Mouse (Mus musculus): ENCODE measurements around the gene Arid3b.

Gene Arid3b

DNA sequence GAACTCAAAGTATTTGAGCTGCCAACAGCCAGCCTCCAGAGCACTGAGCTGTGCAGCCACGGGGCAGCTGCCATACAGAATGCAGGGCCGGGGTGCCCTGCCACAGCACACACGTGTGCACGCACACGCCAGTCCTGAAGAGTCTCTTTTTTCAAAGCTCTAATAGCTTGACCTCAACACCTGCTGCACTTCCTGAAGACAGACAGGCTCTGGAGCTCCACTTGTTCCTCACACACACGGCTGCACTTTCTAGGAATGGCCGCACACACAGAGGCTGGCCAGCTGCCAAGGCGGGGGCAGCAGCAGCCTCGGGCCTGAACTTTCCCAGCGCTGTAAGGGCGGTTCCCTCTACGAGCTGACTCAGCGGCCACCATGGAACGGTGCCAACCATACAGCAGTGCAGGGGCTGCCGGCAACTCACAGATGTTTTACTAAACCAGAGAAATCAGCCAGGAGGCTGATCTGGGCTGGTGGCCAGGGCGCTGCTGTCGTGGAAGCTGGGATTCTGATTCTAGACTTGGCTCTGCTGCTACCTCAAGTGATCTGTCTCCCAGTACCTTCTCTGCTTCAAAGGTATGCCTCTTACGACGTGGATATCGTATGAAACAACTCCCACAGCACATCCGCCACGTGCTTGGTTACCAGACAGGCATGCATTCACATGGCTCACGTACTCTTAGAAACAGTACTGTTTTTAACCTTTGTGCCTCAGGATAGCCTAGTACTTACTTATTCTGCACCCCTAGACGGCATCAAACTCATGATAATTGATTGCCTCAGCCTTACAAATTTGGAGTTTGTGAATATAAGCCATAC, 5.1 kb downstream of the Arid3b start:
- in situ Hi-C loops (cut with MboI; ENCODE audit: low sequenced_read_pairs) = no loop called here

GRCm38 (mm10) chr9:57829812-57830557, 6.6 kb downstream of the Arid3b start:
- in situ Hi-C loops (cut with MboI; ENCODE audit: low sequenced_read_pairs) = no loop called here

DNA sequence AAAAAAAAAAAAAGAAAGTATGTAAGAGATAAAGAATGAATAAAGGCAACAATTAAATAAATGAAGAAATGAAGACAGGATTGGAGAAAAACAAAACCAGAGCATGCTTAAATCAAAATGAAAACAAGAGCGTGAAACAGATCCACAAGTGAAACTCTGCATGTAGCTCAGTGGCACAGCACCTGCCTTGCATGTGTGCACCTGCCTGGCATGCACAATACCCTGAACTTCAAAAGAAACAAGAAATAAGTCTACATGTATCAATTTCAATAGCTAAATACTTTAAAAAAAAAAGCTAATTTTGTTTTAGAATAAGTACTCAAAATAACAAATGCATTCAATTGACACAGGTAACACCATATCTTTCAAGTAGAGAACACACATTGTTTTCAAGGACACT, 13.2 kb downstream of the Arid3b start:
- in situ Hi-C loops (cut with MboI; ENCODE audit: low sequenced_read_pairs) = no loop called here

DNA sequence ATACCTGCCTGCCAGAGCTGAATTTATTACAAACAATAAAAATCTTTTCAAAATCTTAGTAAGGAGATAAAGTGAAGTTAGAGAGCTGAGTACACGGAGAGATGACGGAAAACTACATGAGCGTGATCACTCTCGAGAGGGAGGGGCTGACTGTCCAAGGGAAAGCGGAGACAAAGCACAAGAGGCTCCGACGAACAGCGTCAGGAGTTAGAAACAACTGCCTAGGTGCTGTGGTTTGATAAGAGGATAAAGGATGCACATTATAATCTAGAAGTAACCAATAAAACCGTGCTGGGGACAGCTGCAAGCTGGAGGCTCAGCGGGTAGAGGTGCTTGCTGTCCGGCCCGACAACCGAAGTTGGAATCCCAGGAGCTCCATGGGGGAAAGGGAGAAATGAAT, 13.8 kb downstream of the Arid3b start:
- in situ Hi-C loops (cut with MboI; ENCODE audit: low sequenced_read_pairs) = no loop called here

GRCm38 (mm10) chr9:57820186-57821080, 16.2 kb downstream of the Arid3b start:
- in situ Hi-C loops (cut with MboI; ENCODE audit: low sequenced_read_pairs) = no loop called here

DNA sequence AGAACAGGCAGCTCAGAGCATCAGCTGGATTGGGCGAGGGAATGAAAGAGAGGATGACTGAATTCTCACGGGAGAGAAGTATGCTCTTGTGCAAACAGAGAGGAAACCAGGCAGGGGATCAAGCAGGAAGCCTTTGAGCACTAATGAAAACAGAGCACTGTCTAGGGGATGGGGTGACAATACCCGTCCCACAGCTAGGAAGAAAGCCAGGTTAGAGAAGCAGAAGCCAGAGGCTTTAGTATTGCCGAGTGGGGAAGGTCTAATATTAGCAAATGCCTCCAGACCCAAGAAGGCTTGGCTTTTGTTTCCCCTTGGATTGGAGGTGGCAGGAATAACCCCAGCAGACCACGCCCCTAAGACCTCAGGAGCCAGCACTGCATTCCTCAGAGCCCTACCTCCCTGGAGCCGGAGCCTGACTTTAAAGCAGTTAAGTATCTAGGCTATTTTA, 19.3 kb downstream of the Arid3b start:
- in situ Hi-C loops (cut with MboI; ENCODE audit: low sequenced_read_pairs) = no loop called here

DNA sequence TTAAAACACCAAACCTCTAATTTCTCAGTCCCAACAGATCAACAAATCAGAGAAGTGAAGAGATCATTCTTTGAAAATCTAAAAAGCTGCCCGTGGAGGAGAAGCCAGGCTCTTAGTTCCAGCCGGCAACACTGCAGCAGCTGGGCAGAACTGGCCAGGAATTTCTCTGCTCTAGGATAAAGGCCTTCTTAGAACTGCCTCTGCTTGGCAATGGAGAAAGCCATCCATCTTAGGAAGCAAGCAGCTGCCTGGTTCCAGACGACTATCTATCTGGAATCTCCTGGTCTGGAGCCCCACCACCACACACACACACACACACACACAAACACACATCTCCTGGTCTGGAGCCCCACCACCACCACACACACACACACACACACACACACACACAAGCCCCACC, 21.7 kb downstream of the Arid3b start:
- in situ Hi-C loops (cut with MboI; ENCODE audit: low sequenced_read_pairs) = no loop called here

GRCm38 (mm10) chr9:57814014-57814413, 22.6 kb downstream of the Arid3b start:
- in situ Hi-C loops (cut with MboI; ENCODE audit: low sequenced_read_pairs) = no loop called here

GRCm38 (mm10) chr9:57811793-57812733, 24.5 kb downstream of the Arid3b start:
- in situ Hi-C loops (cut with MboI; ENCODE audit: low sequenced_read_pairs) = no loop called here

DNA sequence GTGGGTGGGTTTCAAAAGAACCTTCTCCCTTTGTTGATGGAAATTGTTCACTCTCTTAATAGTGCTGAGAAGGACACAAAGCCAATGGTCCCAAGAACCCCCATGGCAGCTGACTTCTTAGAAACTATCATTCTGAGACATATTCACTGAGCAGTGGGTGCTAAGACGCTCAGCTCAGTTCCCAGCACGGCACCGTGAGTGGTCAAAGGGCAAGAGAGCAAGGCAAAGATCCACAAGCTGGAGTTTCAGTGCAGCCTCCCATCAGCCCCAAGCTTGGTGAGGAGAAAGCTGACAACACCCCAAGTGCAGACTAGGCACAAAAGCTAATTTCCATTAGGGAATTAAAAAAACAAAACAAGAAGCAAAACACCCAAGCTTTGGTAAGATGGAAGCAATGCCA, 25.9 kb downstream of the Arid3b start:
- in situ Hi-C loops (cut with MboI; ENCODE audit: low sequenced_read_pairs) = no loop called here

DNA sequence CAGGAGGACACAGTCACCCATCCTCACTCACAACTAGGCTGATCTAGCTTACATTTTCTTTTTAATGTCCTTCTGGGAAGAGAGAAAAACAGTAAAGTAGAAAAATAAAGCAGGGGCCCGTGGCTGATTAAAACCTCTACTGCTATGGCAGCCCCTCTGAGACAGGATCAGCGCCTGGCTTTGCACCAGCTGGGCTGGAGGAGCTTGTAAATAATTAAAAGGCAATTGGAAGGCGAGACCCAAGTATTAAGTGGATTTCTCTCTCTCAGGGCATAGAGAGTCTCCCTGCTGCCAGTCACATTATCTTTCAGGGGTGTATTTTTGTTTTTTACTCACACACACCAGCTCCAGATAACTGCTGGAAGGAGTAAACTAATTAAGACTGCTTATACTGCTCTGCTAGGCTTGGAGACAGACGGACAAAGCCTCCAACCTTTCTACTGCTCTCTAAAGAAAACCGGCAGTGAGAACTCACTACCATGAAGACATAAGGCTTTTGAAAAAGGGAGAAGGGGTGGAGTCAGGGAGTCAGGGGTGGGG, 27.8 kb downstream of the Arid3b start:
- in situ Hi-C loops (cut with MboI; ENCODE audit: low sequenced_read_pairs) = no loop called here

- in situ Hi-C loops (cut with MboI; ENCODE audit: low sequenced_read_pairs) = no loop called here
Observed at GRCm38 (mm10) chr9:57807174-57807651, 29.4 kb downstream of the Arid3b start.

DNA sequence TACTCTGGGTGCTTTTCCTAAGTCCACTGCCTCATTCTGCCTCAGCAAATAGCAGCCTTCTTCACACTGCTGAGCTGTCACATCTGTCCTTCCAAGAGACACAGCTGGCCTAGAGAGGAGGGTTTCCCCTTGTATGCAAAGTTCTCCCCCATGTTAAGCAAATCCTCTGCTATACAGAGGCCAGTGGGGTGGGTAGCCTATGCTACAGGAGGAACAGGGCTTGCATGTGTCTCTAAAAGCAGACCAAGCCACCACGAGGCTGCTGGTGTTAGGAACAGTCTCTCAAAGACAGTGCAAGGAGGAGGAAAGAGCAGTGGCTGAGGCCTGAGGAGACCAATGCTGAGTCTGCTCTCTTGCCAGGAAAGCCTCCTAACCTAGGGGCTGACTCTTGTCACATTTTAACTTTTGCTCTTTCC, 30.5 kb downstream of the Arid3b start:
- in situ Hi-C loops (cut with MboI; ENCODE audit: low sequenced_read_pairs) = no loop called here

DNA sequence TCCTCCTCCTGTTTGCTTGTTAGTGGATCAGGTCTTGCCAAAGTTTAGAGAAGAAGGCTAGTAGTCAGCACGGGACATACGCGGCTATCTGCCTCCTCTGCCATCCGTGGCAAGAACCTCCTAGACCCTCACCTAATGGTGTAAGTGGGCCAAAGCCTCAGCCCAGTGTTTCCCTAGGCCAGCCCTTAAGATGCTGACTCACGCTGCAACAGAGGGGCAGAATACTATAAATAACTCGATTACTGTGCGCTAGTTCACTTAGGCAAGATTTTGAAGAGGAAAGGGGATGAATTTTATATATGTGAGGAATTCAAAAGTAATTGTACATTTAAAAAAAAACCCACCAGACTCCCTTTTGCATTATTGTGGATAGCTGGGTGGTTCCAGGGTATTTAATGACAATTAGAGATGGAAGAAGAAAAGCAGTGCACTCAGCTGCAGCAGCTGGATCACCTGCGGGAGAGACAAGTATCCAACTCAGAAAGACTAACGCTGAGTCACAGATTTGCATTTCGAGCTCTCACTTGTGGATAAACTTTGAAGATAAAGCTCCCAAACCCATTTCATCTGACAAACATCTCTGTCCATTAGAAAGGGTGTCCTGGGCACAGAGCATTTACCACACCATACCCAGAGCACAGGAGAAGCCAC, 31.4 kb downstream of the Arid3b start:
- in situ Hi-C loops (cut with MboI; ENCODE audit: low sequenced_read_pairs) = no loop called here

- in situ Hi-C loops (cut with MboI; ENCODE audit: low sequenced_read_pairs) = no loop called here
Observed at GRCm38 (mm10) chr9:57803839-57804238, 32.8 kb downstream of the Arid3b start.

- in situ Hi-C loops (cut with MboI; ENCODE audit: low sequenced_read_pairs) = no loop called here
Observed at GRCm38 (mm10) chr9:57803047-57803446, 33.5 kb downstream of the Arid3b start.

DNA sequence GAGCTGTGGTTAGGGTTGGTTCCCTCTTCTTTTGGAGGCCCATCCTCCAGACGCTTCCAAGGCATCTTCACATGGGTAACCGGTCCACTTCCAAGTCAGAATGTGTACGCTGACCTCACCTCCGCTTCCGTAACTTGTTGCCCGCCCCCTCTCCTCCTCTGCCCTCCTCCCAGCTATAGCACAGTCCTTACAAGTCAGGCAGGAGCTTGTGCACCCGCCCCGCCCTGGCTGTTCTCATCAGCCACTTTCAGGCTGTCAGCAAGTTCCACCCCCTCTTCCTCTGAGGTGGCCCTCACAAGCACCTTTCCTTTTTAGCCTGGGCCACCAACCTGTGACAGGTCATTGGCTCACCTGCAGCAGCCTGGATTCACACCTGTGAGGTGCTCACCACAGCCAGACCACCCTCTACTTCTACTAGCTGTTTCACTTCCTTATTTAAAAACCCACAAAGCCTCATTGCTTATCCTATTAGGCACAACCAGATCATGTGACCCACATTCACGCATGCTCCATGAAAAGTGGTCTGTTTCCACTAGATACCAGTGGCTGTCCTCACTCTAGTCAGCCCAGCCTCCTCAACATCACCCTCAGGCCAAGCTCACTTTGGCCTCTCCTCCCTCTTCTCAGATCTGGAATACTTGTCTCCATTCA, 36.1 kb downstream of the Arid3b start:
- in situ Hi-C loops (cut with MboI; ENCODE audit: low sequenced_read_pairs) = no loop called here

GRCm38 (mm10) chr9:57798725-57799253, 37.8 kb downstream of the Arid3b start:
- in situ Hi-C loops (cut with MboI; ENCODE audit: low sequenced_read_pairs) = no loop called here
